Mouse (Mus musculus) kidney, adult 2 months (tissue): Measurements from ENCODE around the gene Acat1. TPM values are rescaled to one million over a fixed set of nuclear protein-coding genes. Genes with fewer than 3 reads are reported as not detected.

ENCODE experiments used
- DNase-seq: peaks from one replicate; pipeline ENCODE4 v3.0.0; 2021
- H3K27ac ChIP-seq: fragments of 200-500 bp; 2 replicates; pipeline ENCODE4 v1.5.1; 2012; ENCODE audit warnings: low read depth, low read length, control low read depth, inconsistent platforms; ENCODE audit not compliant: insufficient read depth
- H3K27me3 ChIP-seq: fragments of 200-500 bp; replicated peaks from 2 replicates; pipeline ENCODE4 v1.6.1; 2012; ENCODE audit warnings: mild to moderate bottlenecking, moderate library complexity, low read length, inconsistent platforms; ENCODE audit not compliant: control insufficient read depth, insufficient read depth
- H3K36me3 ChIP-seq: fragments of 200-500 bp; 2 replicates; pipeline ENCODE4 v1.6.1; 2012; ENCODE audit warnings: mild to moderate bottlenecking, moderate library complexity, low read length, inconsistent platforms; ENCODE audit not compliant: control insufficient read depth, insufficient read depth
- H3K4me1 ChIP-seq: fragments of 200-500 bp; 2 replicates; pipeline ENCODE4 v1.6.1; 2011; ENCODE audit warnings: low read length; ENCODE audit not compliant: control insufficient read depth, insufficient read depth
- H3K4me3 ChIP-seq: fragments of 200-500 bp; 2 replicates; pipeline ENCODE4 v1.5.1; 2011; ENCODE audit warnings: mild to moderate bottlenecking, low read depth, low read length, control low read depth; ENCODE audit not compliant: insufficient read depth
- CTCF ChIP-seq: fragments of 200-500 bp; conservative IDR thresholded peaks from 2 replicates; pipeline ENCODE4 v1.5.1; 2011; ENCODE audit warnings: low read depth, mild to moderate bottlenecking, control low read depth, low read length, moderate library complexity, mixed read lengths; ENCODE audit not compliant: insufficient read depth, insufficient read length
- POLR2A ChIP-seq: fragments of 200-500 bp; IDR thresholded peaks from one replicate; pipeline ENCODE4 v1.6.1; 2011; ENCODE audit warnings: low read depth, low read length, control low read depth
- WGBS: fragments of 180-500 bp; shearing (Covaris S2); methylation state at CpG from one replicate; pipeline ENCODE4 v1.1.7; 2018; 5-methylcytosine and 5-hydroxymethylcytosine counted together
- polyA plus RNA-seq: library from polyadenylated mRNA; depleted of rRNA; stranded (reverse); fragments of >200 nt; gene quantifications from 2 replicates; pipeline ENCODE4 v1.2.3, GENCODE M21; 2012; rRNA removed

The Acat1 gene
- polyA plus RNA-seq, 1 experiment, result 154 TPM

- DNase-seq, result peak; percentile 52
- TF ChIP-seq POLR2A (no peak), CTCF (no peak)
- H3K27me3 ChIP-seq, result no peaks in the 10 kb centered on the region
- H3K4me3 ChIP-seq, result peak overlapping the region; percentile 79
- H3K4me1 ChIP-seq, result no peaks in the 10 kb centered on the region
- H3K36me3 ChIP-seq, result no peaks in the 10 kb centered on the region
- 7% methylated on average over 17 of the region's 17 CpGs for WGBS
- no peak overlapping the region for H3K27ac ChIP-seq
These were observed 74.5 kb downstream of the Acat1 start for GRCm38 (mm10) chr9:53535416-53536320.

Other genes starting within 250 kb of the Acat1 start
- gene Kdelc2, start 226.4 kb downstream of the Acat1 start, polyA plus RNA-seq, result 3.5 and 4.3 TPM in 2 replicates
- gene 4930550C14Rik, start 208.1 kb downstream of the Acat1 start, polyA plus RNA-seq, result 1.0 and 1.8 TPM in 2 replicates
- gene Atm, start 73.6 kb downstream of the Acat1 start, polyA plus RNA-seq, result 1.3 and 1.6 TPM in 2 replicates
- gene Npat, start 73.3 kb downstream of the Acat1 start, polyA plus RNA-seq, result 1.9 and 2.0 TPM in 2 replicates
- gene Cul5, start 59.6 kb upstream of the Acat1 start, polyA plus RNA-seq, result 4.2 and 5.4 TPM in 2 replicates
- 0.08 and 0.11 TPM in 2 replicates for gene Rab39, start 95.8 kb upstream of the Acat1 start, polyA plus RNA-seq
- gene Slc35f2, start 161.2 kb upstream of the Acat1 start, polyA plus RNA-seq, result 16.3 and 18.2 TPM in 2 replicates
- gene Sln, start 239.8 kb upstream of the Acat1 start, polyA plus RNA-seq, result 0.07 and 7.1 TPM in 2 replicates